Mouse (Mus musculus): ENCODE measurements around the gene Asgr2.

DNA sequence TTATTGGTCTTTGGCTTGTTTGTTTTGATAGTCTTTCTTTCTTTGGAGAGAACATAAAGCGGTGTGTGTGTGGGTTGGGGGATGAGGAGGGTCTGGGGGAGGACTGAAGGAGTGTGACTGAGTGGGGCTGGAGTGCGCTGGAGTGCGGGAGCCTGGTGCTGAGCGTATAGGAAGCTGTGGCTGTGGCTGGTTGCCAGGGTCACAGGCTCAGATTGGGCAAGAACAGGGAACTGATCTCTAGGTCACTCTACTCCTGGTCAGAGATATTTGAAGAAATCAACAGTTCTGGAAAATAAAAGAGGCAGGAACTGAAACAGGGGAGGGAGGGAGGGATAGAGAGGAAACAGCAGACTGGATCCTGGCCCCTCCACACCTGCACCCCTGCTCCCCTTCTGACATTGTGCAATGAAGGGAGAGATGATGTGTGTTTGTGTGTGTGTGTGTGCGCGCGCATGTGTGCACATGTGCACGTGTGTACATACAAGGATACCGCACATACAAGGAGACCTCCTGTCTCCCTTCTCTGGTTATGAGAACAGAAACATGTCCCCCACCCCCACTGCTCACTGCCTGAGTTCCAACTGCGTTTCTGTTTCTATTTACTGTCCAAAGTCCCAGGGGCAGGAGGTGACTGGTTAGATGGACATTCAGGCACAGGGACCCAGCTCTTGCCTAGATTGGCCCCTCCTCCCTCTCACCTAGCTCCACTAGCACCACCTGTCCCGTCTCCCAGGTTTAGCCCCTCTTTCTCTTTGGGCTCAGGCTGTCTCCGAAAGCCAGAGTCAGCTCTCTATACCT is at the start of gene Asgr2:
- no peak for TF ChIP-seq CTCF (IDR thresholded peaks at IDR 0.05; ENCODE audit: control insufficient read depth, insufficient read depth, insufficient read length)
- no peak for TF ChIP-seq CEBPB (IDR thresholded peaks at IDR 0.05; ENCODE audit: low read depth)
- no peak for TF ChIP-seq MYOG (IDR thresholded peaks at IDR 0.05; ENCODE audit: control insufficient read depth, extremely low read depth, insufficient read length)
